Mouse (Mus musculus): ENCODE data around the gene BC016579. TPM values are rescaled to one million over a fixed set of nuclear protein-coding genes. Genes with fewer than 3 reads are reported as not detected.

The BC016579 gene
- polyA plus RNA-seq (2014; fragmentation: Illumina TruSeq; extraction: RNeasy Lipid Tissue Mini Kit (QIAGEN cat#74804); ENCODE audit: low replicate concordance), result 27.3 TPM

DNA sequence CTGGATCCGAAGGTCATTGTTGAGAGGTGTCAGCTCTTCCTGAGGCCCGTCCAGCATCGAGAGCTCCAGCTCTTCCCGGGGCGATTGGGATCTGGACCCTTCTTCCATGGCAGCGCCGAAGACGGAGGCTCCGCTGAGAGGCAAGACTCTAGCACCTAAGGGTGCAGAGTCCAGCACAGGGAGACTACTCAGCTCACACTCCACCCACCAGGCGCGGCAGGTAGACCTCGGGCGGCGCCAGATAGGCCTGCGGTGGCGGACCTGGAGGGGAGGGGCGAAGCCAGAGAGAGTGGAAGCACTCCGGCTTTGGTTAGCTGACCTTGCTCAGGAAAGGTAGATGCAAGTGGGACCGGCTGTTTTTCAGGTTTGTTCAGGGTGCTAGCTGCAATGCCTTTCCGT, at the start of gene BC016579:
TSS of gene BC016579 (minus strand) at position 135 of the 399 bp plus-strand sequence.

DNA sequence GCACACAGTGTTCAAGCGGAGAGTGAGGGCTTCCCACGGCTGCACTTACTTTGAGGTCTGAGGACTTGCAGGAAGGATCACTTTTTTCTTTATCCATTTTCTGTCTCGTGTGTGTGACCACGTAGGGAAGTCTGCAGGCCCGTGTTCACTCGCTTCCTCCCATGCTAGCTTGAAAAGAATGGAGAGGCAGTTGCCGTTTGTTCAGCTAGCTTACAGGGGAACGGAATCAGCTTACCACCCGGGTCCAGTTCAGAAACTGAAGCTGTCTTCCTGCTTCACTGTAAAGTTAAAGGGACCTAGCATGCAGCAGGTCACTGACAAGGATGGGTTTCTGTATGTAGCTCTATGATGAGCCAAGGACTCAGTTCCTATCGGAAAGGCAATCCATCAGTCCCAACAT, 39.7 kb upstream of the BC016579 start, which contains the start of gene Tmprss7:
TSS of gene Tmprss7 (minus strand) at position 101 of the 400 bp plus-strand sequence.

DNA sequence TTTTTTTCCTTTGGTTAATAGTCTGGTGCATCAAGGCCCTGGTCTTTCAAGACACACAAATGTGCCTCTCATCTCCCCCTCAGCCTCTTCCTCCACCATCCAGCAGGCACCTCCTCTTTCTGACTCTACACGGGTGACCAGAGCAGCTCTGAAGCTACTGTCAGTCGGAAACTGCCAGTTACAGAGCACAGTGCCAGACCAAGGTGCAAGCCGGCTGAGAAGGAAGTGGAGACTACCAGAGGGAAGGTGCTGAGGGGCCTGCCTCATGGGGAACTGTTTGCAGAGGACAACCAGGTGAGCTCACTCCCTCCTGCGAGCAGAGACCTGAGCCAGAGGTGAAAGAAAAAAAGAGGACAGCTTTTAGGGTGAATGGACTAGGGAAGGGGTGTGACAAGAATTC, 43.6 kb downstream of the BC016579 start, which contains the start of gene Gcsam:
TSS of gene Gcsam (plus strand) at position 114 of the 400 bp plus-strand sequence.

Other genes with a start within 250 kb of the BC016579 start
- 47.1 TPM for gene Cd200, start 245.0 kb downstream of the BC016579 start, polyA plus RNA-seq (2014; fragmentation: Illumina TruSeq; extraction: RNeasy Lipid Tissue Mini Kit (QIAGEN cat#74804); ENCODE audit: low replicate concordance)
- 26.1 TPM for gene Gm609, start 161.1 kb downstream of the BC016579 start, polyA plus RNA-seq (2014; fragmentation: Illumina TruSeq; extraction: RNeasy Lipid Tissue Mini Kit (QIAGEN cat#74804); ENCODE audit: low replicate concordance)
- 18.3 TPM for gene Gm17783, start 122.0 kb downstream of the BC016579 start, polyA plus RNA-seq (2014; fragmentation: Illumina TruSeq; extraction: RNeasy Lipid Tissue Mini Kit (QIAGEN cat#74804); ENCODE audit: low replicate concordance)
- not detected for gene Slc9c1, start 118.8 kb downstream of the BC016579 start, polyA plus RNA-seq (2014; fragmentation: Illumina TruSeq; extraction: RNeasy Lipid Tissue Mini Kit (QIAGEN cat#74804); ENCODE audit: low replicate concordance)
- gene Gcsam, start 43.7 kb downstream of the BC016579 start, polyA plus RNA-seq (2014; fragmentation: Illumina TruSeq; extraction: RNeasy Lipid Tissue Mini Kit (QIAGEN cat#74804); ENCODE audit: low replicate concordance), result 0.78 TPM
- gene Tmprss7, start 39.6 kb upstream of the BC016579 start, polyA plus RNA-seq (2014; fragmentation: Illumina TruSeq; extraction: RNeasy Lipid Tissue Mini Kit (QIAGEN cat#74804); ENCODE audit: low replicate concordance), result 0.19 TPM
- not detected for gene Tagln3, start 70.5 kb upstream of the BC016579 start, polyA plus RNA-seq (2014; fragmentation: Illumina TruSeq; extraction: RNeasy Lipid Tissue Mini Kit (QIAGEN cat#74804); ENCODE audit: low replicate concordance)
- 16.4 TPM for gene Abhd10, start 88.9 kb upstream of the BC016579 start, polyA plus RNA-seq (2014; fragmentation: Illumina TruSeq; extraction: RNeasy Lipid Tissue Mini Kit (QIAGEN cat#74804); ENCODE audit: low replicate concordance)

Measured in small intestine, adult 10 weeks (tissue).